Mouse (Mus musculus): Measurements from ENCODE around the gene Pnma1.

The Pnma1 gene

GRCm38 (mm10) chr12:84147954-84148621 is at the start of gene Pnma1:
Gene Pnma1 (minus strand): TSS chr12:84148489.
- DNase-seq (ENCODE audit: low spot score): no peak

GRCm38 (mm10) chr12:84195195-84195594 is 46.9 kb upstream of the Pnma1 start:
- DNase-seq (ENCODE audit: low spot score): no peak

GRCm38 (mm10) chr12:84194400-84195109 is 46.3 kb upstream of the Pnma1 start:
- no peak for DNase-seq (ENCODE audit: low spot score)

GRCm38 (mm10) chr12:84193642-84194399 is 45.5 kb upstream of the Pnma1 start:
- DNase-seq (ENCODE audit: low spot score): peak; percentile 76

GRCm38 (mm10) chr12:84192741-84193641 is 44.7 kb upstream of the Pnma1 start:
- DNase-seq (ENCODE audit: low spot score): no peak

- DNase-seq (ENCODE audit: low spot score): no peak
Measured at GRCm38 (mm10) chr12:84192280-84192679, 44.0 kb upstream of the Pnma1 start.

GRCm38 (mm10) chr12:84191770-84192169 is 43.5 kb upstream of the Pnma1 start:
- DNase-seq (ENCODE audit: low spot score): no peak

GRCm38 (mm10) chr12:84191190-84191589 is 42.9 kb upstream of the Pnma1 start:
- DNase-seq (ENCODE audit: low spot score): no peak

GRCm38 (mm10) chr12:84190151-84190820 is 42.0 kb upstream of the Pnma1 start:
- no peak for DNase-seq (ENCODE audit: low spot score)

GRCm38 (mm10) chr12:84188881-84189444 is 40.7 kb upstream of the Pnma1 start:
- no peak for DNase-seq (ENCODE audit: low spot score)

- no peak for DNase-seq (ENCODE audit: low spot score)
Measured at GRCm38 (mm10) chr12:84187752-84188601, 39.7 kb upstream of the Pnma1 start.

- no peak for DNase-seq (ENCODE audit: low spot score)
Measured at GRCm38 (mm10) chr12:84186950-84187349, 38.7 kb upstream of the Pnma1 start.

- DNase-seq (ENCODE audit: low spot score): no peak
Measured at GRCm38 (mm10) chr12:84186536-84186935, 38.2 kb upstream of the Pnma1 start.

GRCm38 (mm10) chr12:84185547-84185946 is 37.3 kb upstream of the Pnma1 start:
- no peak for DNase-seq (ENCODE audit: low spot score)

GRCm38 (mm10) chr12:84184979-84185378 is 36.7 kb upstream of the Pnma1 start:
- DNase-seq (ENCODE audit: low spot score): no peak

GRCm38 (mm10) chr12:84181999-84182398 is 33.7 kb upstream of the Pnma1 start:
- DNase-seq (ENCODE audit: low spot score): no peak

GRCm38 (mm10) chr12:84180701-84181435 is 32.6 kb upstream of the Pnma1 start:
- no peak for DNase-seq (ENCODE audit: low spot score)

GRCm38 (mm10) chr12:84180090-84180489 is 31.8 kb upstream of the Pnma1 start:
- no peak for DNase-seq (ENCODE audit: low spot score)
